Mouse (Mus musculus): Measurements from ENCODE around the gene Fam213a. TPM values are rescaled to one million over a fixed set of nuclear protein-coding genes. Genes with fewer than 3 reads are reported as not detected.
A peak's percentile ranks its signal among the peaks of the same experiment; 100 is the strongest.

Gene Fam213a
- polyA plus RNA-seq, 1 experiment from 2014 or later: 45.8 TPM

DNA sequence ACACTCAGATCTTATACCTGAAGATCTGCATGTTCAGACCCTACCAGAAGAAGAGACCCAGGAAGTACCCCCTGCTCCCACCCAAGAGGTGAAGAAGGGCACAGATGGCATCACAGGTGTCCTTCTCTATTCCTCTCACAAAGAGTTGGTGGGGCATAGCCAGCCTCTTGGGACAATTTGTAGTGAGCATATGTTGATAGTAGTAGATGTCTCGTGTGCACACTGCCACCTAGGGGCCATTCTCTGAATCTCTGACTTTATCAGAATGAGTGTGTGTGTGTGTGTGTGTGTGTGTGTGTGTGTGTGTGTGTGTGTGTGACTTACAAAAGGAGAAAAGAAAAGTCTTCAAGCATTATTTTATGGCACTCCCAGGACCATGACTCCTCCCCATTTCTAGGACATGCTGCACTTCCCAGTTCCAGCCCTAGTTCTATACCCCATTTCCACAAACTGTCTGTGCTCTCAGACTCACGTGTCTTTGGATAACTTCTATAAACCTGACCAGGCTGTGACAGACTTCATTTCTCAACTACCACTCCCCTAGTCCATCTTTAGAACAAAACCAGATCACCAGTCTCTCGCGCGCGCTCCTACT is 38.4 kb downstream of the Fam213a start:
- peak; percentile 37; the same call in 1 of the 2 replicates for ATAC-seq (ENCODE audit: insufficient number of reproducible peaks, insufficient read depth, low FRiP score, low read depth)
- no peak overlapping the region for H3K9ac ChIP-seq (replicated peaks; ENCODE audit: low read depth, low read length)
- WGBS: 73% methylated on average over 6 of the region's 6 CpGs

DNA sequence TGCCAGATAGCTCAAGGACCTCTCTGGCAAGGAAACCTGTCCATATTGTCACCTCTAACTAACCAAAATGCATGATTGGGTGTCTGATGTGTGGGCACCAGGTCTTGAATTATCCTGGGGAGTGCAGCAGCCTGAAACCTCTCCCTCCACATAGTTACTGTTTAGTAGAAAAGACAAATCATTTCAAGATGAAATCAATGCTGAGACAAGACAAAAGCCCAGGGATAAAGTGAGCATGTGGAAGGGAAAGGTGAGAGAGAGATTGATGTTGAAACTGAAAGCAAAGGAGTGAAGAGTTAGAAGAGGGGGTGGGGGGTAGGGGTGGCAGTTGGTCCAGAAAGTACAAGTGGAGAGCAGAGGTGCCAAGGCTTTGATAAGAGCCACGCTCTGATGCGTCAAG is 45.5 kb downstream of the Fam213a start:
- 91% methylated on average over 2 of the region's 2 CpGs for WGBS
- no peak overlapping the region for H3K9ac ChIP-seq (replicated peaks; ENCODE audit: low read depth, low read length)
- no peaks in the 10 kb centered on the region for H3K27me3 ChIP-seq (ENCODE audit: control insufficient read depth, insufficient read depth, low read length)
- no peak overlapping the region for H3K4me3 ChIP-seq (ENCODE audit: low read depth, low read length)
- H3K27ac ChIP-seq (ENCODE audit: low read length): no peak overlapping the region
- ATAC-seq (ENCODE audit: insufficient number of reproducible peaks, insufficient read depth, low FRiP score, low read depth): no peak
- no peaks in the 10 kb centered on the region for H3K36me3 ChIP-seq (ENCODE audit: control insufficient read depth, insufficient read depth, low read length)
- peaks cover 12% of the 10 kb centered on the region; the same call in 1 of the 2 replicates for H3K4me1 ChIP-seq (ENCODE audit: control insufficient read depth, insufficient read depth, low read length)
- H3K4me2 ChIP-seq (replicated peaks; ENCODE audit: low read depth, low read length): peak overlapping the region; percentile 68
- no peaks in the 10 kb centered on the region for H3K9me3 ChIP-seq (ENCODE audit: control insufficient read depth, low read depth, low read length)

More for the DNA sequence above, 38.4 kb downstream of the Fam213a start:
- no peak overlapping the region for H3K4me2 ChIP-seq (replicated peaks; ENCODE audit: low read depth, low read length)
- no peaks in the 10 kb centered on the region for H3K27me3 ChIP-seq (ENCODE audit: control insufficient read depth, insufficient read depth, low read length)
- H3K36me3 ChIP-seq (ENCODE audit: control insufficient read depth, insufficient read depth, low read length): no peaks in the 10 kb centered on the region
- H3K4me3 ChIP-seq (ENCODE audit: low read depth, low read length): no peak overlapping the region
- no peaks in the 10 kb centered on the region for H3K4me1 ChIP-seq (ENCODE audit: control insufficient read depth, insufficient read depth, low read length)
- no peaks in the 10 kb centered on the region for H3K9me3 ChIP-seq (ENCODE audit: control insufficient read depth, low read depth, low read length)
- no peak overlapping the region for H3K27ac ChIP-seq (ENCODE audit: low read length)

DNA sequence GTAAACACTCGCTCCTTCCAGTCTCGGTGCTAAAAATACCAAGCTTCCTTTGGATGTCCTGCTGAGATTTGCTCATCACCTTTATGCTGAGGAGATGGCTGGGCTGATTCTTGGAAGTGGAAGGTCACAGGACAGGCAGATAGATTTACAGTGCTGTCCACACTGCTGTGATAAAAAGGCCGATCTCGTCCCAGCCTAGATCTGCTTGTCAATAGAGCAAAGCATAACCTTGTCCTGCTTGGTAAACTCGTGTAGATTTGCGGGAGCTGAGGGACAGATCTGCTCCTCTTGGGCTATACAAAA is 46.0 kb downstream of the Fam213a start:
- no peaks in the 10 kb centered on the region for H3K36me3 ChIP-seq (ENCODE audit: control insufficient read depth, insufficient read depth, low read length)
- no peaks in the 10 kb centered on the region for H3K27me3 ChIP-seq (ENCODE audit: control insufficient read depth, insufficient read depth, low read length)
- H3K4me3 ChIP-seq (ENCODE audit: low read depth, low read length): peak overlapping the region; percentile 44
- peaks cover 15% of the 10 kb centered on the region; the same call in 1 of the 2 replicates for H3K4me1 ChIP-seq (ENCODE audit: control insufficient read depth, insufficient read depth, low read length)
- H3K27ac ChIP-seq (ENCODE audit: low read length): peak overlapping the region; percentile 69
- H3K9ac ChIP-seq (replicated peaks; ENCODE audit: low read depth, low read length): peak overlapping the region; percentile 53
- no peaks in the 10 kb centered on the region for H3K9me3 ChIP-seq (ENCODE audit: control insufficient read depth, low read depth, low read length)
- WGBS: 7% methylated on average over 6 of the region's 6 CpGs
- ATAC-seq (ENCODE audit: insufficient number of reproducible peaks, insufficient read depth, low FRiP score, low read depth): no peak
- H3K4me2 ChIP-seq (replicated peaks; ENCODE audit: low read depth, low read length): peak overlapping the region; percentile 68

DNA sequence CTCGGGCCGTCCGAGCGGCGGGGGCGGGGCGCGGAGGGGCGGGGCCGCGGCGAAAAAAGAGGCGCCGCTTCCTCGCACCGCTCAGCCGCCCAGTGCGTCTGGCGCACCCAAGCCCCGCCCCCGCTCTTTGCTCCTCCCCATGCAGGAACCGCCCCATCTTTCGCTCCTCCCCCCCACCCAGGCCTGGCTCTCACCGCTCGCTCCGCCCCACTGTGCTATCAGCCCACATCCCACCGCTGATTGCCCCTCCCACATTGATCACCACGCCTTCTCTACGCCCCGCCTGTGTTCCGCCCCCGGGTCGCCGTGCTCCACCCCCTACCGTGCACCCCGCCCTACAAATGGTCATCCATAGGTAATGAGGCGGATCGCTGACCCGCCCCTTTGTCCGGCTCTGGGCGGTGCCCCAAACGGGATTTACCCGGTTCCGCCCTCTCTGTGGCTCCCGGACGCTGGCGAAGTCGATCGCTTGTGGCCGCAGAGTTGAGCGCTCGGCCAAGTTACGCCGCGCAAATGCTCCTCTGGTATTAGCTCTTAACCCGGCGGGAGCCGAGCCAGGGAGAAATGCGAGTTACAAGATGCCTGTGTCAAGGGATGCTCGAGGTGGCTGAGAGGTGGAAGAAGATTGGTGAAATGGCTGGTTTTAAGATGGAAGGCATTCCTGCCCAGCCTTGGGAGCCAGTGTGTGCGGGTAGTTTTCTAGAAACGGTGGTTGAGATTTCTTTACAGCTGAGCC is 46.6 kb downstream of the Fam213a start:
- peak overlapping the region; percentile 86 for H3K4me2 ChIP-seq (replicated peaks; ENCODE audit: low read depth, low read length)
- H3K9ac ChIP-seq (replicated peaks; ENCODE audit: low read depth, low read length): peak overlapping the region; percentile 79
- peak overlapping the region; percentile 89 for H3K4me3 ChIP-seq (ENCODE audit: low read depth, low read length)
- H3K27me3 ChIP-seq (ENCODE audit: control insufficient read depth, insufficient read depth, low read length): no peaks in the 10 kb centered on the region
- peaks cover 20% of the 10 kb centered on the region; the same call in 1 of the 2 replicates for H3K4me1 ChIP-seq (ENCODE audit: control insufficient read depth, insufficient read depth, low read length)
- H3K9me3 ChIP-seq (ENCODE audit: control insufficient read depth, low read depth, low read length): no peaks in the 10 kb centered on the region
- H3K36me3 ChIP-seq (ENCODE audit: control insufficient read depth, insufficient read depth, low read length): no peaks in the 10 kb centered on the region
- 2% methylated on average over 39 of the region's 62 CpGs for WGBS
- peak overlapping the region; percentile 80 for H3K27ac ChIP-seq (ENCODE audit: low read length)
- ATAC-seq (ENCODE audit: insufficient number of reproducible peaks, insufficient read depth, low FRiP score, low read depth): peak; percentile 93

DNA sequence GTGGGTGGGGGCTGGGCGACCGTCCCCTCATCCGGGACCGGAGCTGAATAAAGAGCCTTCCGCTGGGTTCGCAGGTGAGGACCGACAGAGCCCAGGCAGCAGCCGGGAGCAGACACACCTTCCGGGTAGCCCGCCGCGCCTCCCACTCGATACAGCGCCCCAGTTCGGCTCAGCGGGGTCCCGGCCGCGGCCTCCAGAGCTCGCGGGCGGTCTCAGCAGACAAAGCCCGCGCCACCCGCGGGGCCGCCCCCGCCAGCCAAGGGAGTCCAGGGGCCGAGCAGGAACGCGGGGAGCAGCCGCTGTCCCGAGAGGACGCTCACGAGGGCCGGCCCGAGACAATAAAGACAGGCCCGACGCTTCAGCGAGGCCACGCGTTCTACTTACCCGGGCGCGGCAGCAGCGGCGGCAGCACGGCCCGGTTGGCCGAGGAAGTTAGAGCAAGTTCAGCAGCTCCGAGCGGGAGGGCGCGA is 47.2 kb downstream of the Fam213a start, which contains the start of gene Tspan14:
Tspan14 (minus strand) TSS at position 416 of the 470 bp plus-strand sequence.
- no peaks in the 10 kb centered on the region for H3K9me3 ChIP-seq (ENCODE audit: control insufficient read depth, low read depth, low read length)
- H3K27me3 ChIP-seq (ENCODE audit: control insufficient read depth, insufficient read depth, low read length): no peaks in the 10 kb centered on the region
- H3K4me1 ChIP-seq (ENCODE audit: control insufficient read depth, insufficient read depth, low read length): peaks cover 21% of the 10 kb centered on the region; the same call in 1 of the 2 replicates
- H3K27ac ChIP-seq (ENCODE audit: low read length): peak within 1 kb of the TSS; percentile 80
- peak within 1 kb of the TSS; percentile 79 for H3K9ac ChIP-seq (replicated peaks; ENCODE audit: low read depth, low read length)
- under 1% methylated on average over 49 of the region's 54 CpGs for WGBS
- ATAC-seq (ENCODE audit: insufficient number of reproducible peaks, insufficient read depth, low FRiP score, low read depth): peak; percentile 51
- peak within 1 kb of the TSS; percentile 86 for H3K4me2 ChIP-seq (replicated peaks; ENCODE audit: low read depth, low read length)
- H3K36me3 ChIP-seq (ENCODE audit: control insufficient read depth, insufficient read depth, low read length): no peaks in the 10 kb centered on the region
- H3K4me3 ChIP-seq (ENCODE audit: low read depth, low read length): peak within 1 kb of the TSS; percentile 89

DNA sequence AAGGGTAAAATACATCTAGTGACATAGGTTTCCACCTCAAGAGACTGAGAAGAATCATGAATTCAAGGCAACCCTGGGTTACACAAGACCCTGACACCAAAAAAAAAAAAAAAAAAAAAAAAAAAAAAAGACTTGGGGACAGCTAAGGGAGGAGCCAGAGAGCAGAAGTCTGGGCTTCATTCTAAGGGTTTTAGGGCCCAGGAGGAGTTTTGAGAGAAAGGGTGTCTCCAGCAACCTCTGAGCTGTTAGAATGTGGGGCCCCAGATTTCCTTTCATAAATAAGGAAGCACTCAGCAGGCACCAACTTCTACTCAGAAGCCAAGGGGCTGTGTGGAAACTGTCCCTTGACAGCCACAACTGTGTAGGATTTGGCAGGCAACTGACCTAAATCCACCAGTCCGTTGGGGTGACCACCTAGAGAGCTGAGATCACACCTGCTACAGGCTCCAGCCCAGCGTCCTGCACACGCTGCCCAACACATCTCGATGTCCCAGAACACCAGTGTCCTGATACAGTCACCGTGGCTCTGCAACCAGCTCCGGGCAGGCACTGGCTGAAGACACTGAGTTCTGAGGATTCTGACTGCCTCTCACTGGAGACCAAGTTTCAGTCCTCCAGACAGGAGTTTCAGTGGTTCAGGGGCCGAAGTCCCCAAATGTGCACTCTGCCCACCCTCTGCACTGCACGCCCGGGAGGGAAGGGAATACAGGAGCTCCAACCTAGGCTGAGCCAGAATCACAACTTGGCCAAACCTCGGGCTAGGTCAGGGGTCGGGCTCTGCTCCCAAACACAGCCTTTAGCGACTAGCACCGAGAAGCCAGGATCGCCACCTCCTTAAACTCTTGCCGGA is 47.9 kb downstream of the Fam213a start:
- ATAC-seq (ENCODE audit: insufficient number of reproducible peaks, insufficient read depth, low FRiP score, low read depth): 0 out of 2 replicates have a peak, but pooled peaks have one; percentile 1
- under 1% methylated on average over 15 of the region's 15 CpGs for WGBS

DNA sequence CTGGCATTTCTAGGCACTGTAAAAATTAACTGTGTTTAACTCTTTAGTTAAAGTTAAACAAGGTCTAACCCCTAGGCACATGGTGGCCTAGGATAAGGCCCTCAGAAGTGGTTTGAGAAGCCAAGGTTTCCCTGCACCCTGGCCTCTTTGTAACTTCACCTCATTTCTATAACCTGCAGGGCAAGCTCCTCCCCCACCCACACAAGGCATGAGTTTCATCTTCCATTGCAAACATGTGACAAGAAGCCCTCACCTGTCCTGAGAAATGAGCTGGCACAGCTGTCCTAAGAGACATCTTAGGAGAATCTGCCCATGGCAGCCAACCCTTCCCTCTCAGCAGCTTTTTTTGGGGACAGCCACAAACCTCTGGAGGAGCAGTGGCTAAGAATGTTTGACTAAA is 48.7 kb downstream of the Fam213a start:
- peak overlapping the region; percentile 89 for H3K4me3 ChIP-seq (ENCODE audit: low read depth, low read length)
- H3K4me1 ChIP-seq (ENCODE audit: control insufficient read depth, insufficient read depth, low read length): peaks cover 27% of the 10 kb centered on the region
- H3K27me3 ChIP-seq (ENCODE audit: control insufficient read depth, insufficient read depth, low read length): no peaks in the 10 kb centered on the region
- no peak overlapping the region for H3K9ac ChIP-seq (replicated peaks; ENCODE audit: low read depth, low read length)
- H3K9me3 ChIP-seq (ENCODE audit: control insufficient read depth, low read depth, low read length): no peaks in the 10 kb centered on the region
- peak overlapping the region; percentile 86 for H3K4me2 ChIP-seq (replicated peaks; ENCODE audit: low read depth, low read length)
- no peaks in the 10 kb centered on the region for H3K36me3 ChIP-seq (ENCODE audit: control insufficient read depth, insufficient read depth, low read length)
- no peak for ATAC-seq (ENCODE audit: insufficient number of reproducible peaks, insufficient read depth, low FRiP score, low read depth)
- H3K27ac ChIP-seq (ENCODE audit: low read length): no peak overlapping the region

More for the DNA sequence above, 47.9 kb downstream of the Fam213a start:
- no peaks in the 10 kb centered on the region for H3K9me3 ChIP-seq (ENCODE audit: control insufficient read depth, low read depth, low read length)
- no peaks in the 10 kb centered on the region for H3K27me3 ChIP-seq (ENCODE audit: control insufficient read depth, insufficient read depth, low read length)
- H3K4me2 ChIP-seq (replicated peaks; ENCODE audit: low read depth, low read length): peak overlapping the region; percentile 86
- H3K9ac ChIP-seq (replicated peaks; ENCODE audit: low read depth, low read length): peak overlapping the region; percentile 79
- peak overlapping the region; percentile 89 for H3K4me3 ChIP-seq (ENCODE audit: low read depth, low read length)
- no peaks in the 10 kb centered on the region for H3K36me3 ChIP-seq (ENCODE audit: control insufficient read depth, insufficient read depth, low read length)
- H3K4me1 ChIP-seq (ENCODE audit: control insufficient read depth, insufficient read depth, low read length): peaks cover 21% of the 10 kb centered on the region; the same call in 1 of the 2 replicates
- H3K27ac ChIP-seq (ENCODE audit: low read length): peak overlapping the region; percentile 80; the same call in 1 of the 2 replicates

DNA sequence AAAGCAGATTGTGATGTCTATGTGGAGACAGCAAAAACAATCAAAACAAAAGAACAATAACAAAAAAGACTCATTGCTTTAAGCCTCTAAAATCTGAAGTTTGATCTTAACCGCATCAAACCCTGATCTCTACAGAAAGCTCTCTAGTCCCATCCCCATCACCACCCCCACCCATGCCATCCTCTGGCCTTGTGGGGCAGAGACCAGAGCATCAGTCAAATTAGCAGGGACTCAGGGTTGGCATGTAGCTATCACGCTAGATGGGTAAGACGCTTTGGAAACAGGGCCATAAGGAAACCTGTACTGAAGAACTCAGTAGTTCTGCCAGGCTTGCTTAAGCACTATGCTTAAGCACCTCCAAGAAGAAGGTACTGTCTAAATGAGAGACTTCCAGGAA is 49.4 kb downstream of the Fam213a start:
- Histone ChIP-seq H3K4me2 (replicated peaks; ENCODE audit: low read depth, low read length) (peak overlapping the region; percentile 86; the same call in 1 of the 2 replicates), H3K4me3 (ENCODE audit: low read depth, low read length) (no peak overlapping the region), H3K27me3 (ENCODE audit: control insufficient read depth, insufficient read depth, low read length) (no peaks in the 10 kb centered on the region), H3K9me3 (ENCODE audit: control insufficient read depth, low read depth, low read length) (no peaks in the 10 kb centered on the region), H3K4me1 (ENCODE audit: control insufficient read depth, insufficient read depth, low read length) (peaks cover 34% of the 10 kb centered on the region), H3K9ac (replicated peaks; ENCODE audit: low read depth, low read length) (no peak overlapping the region), H3K27ac (ENCODE audit: low read length) (no peak overlapping the region), H3K36me3 (ENCODE audit: control insufficient read depth, insufficient read depth, low read length) (no peaks in the 10 kb centered on the region)
- no peak for ATAC-seq (ENCODE audit: insufficient number of reproducible peaks, insufficient read depth, low FRiP score, low read depth)
- 95% methylated on average over 3 of the region's 3 CpGs for WGBS
